17 mouse cellular contexts compared by ENCODE assay signal in genomic region chr2:169804380-169804779, GRCm38 (mm10).
A peak's percentile ranks its signal among the peaks of the same experiment; 100 is the strongest.
DNase-seq lines count a peak whose midpoint lies in the region; ATAC-seq and TF ChIP-seq lines count a peak whose summit lies in the region.
"Had no signal": no experiment of that assay in that cellular context is flagged by ENCODE, and none has a peak within 500 bp of the region (broad histone marks: within the 10 kb centered on the region; RNA-seq: fewer than 3 reads in every experiment).

No protein-coding gene starts in this region.

- H3K4me2 ChIP-seq in kidney, postnatal 0 days (ENCODE audit: low read length) = no peak overlapping the region
- no peak overlapping the region for H3K4me2 ChIP-seq in limb, embryonic 14.5 days (replicated peaks; ENCODE audit: low read depth, low read length, severe bottlenecking)
- H3K4me2 ChIP-seq: heart, embryonic 13.5 days had no signal

- no peak overlapping the region for H3K9ac ChIP-seq in kidney, postnatal 0 days (ENCODE audit: low read depth, low read length)
- no peak overlapping the region for H3K9ac ChIP-seq in limb, embryonic 14.5 days (ENCODE audit: low read depth, low read length, severe bottlenecking)
- H3K9ac ChIP-seq: heart, embryonic 13.5 days had no signal

- no peak for TF ChIP-seq POLR2A in limb, embryonic 14.5 days (IDR thresholded peaks at IDR 0.05; ENCODE audit: borderline replicate concordance, extremely low read depth, insufficient read depth, insufficient read length)

- no peaks in the 10 kb centered on the region for H3K36me3 ChIP-seq in kidney, postnatal 0 days (ENCODE audit: insufficient read depth, low read length)
- H3K36me3 ChIP-seq in limb, embryonic 14.5 days (ENCODE audit: control insufficient read depth, insufficient read depth, low read length) = no peaks in the 10 kb centered on the region
- H3K36me3 ChIP-seq: heart, embryonic 13.5 days had no signal

- H3K27me3 ChIP-seq in kidney, postnatal 0 days (ENCODE audit: insufficient read depth, low read length) = no peaks in the 10 kb centered on the region
- no peaks in the 10 kb centered on the region for H3K27me3 ChIP-seq in limb, embryonic 14.5 days (ENCODE audit: control insufficient read depth, insufficient read depth, low read length)
- H3K27me3 ChIP-seq: heart, embryonic 13.5 days had no signal

- ATAC-seq in kidney, postnatal 0 days (replicated peaks; ENCODE audit: low FRiP score, low read depth) = no peak
- peak; percentile 55; the same call in 1 of the 2 replicates for ATAC-seq in limb, embryonic 14.5 days (ENCODE audit: low FRiP score, low read depth)
- ATAC-seq in inflammation-experienced regulatory T-cells, adult 6 months = no peak
- ATAC-seq: CD4-positive, CD25-positive, alpha-beta regulatory T cell, adult 4 months; forebrain, embryonic 14.5 days; hindbrain, postnatal 0 days; midbrain, embryonic 16.5 days had no signal

- TF ChIP-seq CTCF in kidney, postnatal 0 days (IDR thresholded peaks at IDR 0.05; ENCODE audit: low read depth) = peak; percentile 28; the same call in 1 of the 2 replicates

- H3K4me3 ChIP-seq in kidney, postnatal 0 days (replicated peaks; ENCODE audit: low read depth, low read length) = no peak overlapping the region
- H3K4me3 ChIP-seq in limb, embryonic 14.5 days (replicated peaks; ENCODE audit: low read length) = no peak overlapping the region
- H3K4me3 ChIP-seq: heart, embryonic 13.5 days had no signal

- DNase-seq in kidney, postnatal 0 days (ENCODE audit: low spot score) = peak; percentile 62
- DNase-seq in kidney, postnatal 4 days = no peak
- DNase-seq in R1 (ENCODE audit: low read depth, low spot score) = peak; percentile 88
- DNase-seq in embryo, embryonic 10.5 days (ENCODE audit: low spot score) = peak; percentile 48
- DNase-seq in limb, embryonic 14.5 days (ENCODE audit: low spot score) = peak; percentile 61
- no peak for DNase-seq in left cerebral cortex, adult 8-10 months (ENCODE audit: low spot score in 2 of 2)
- DNase-seq: cerebellum, postnatal 25 days; gastrocnemius, postnatal 10 days; heart, postnatal 4 days; right cerebral cortex, postnatal 4 days; thymus, postnatal 14 days had no signal

- WGBS in kidney, postnatal 0 days = 39% methylated on average over 5 of the region's 5 CpGs
- 43% methylated on average over 5 of the region's 5 CpGs for WGBS in limb, embryonic 14.5 days

- H3K27ac ChIP-seq in kidney, postnatal 0 days = no peak overlapping the region
- H3K27ac ChIP-seq in limb, embryonic 14.5 days (replicated peaks; ENCODE audit: low read depth, low read length) = 0 out of 2 replicates have a peak overlapping the region, but pooled peaks have one; percentile 27
- H3K27ac ChIP-seq: heart, embryonic 13.5 days; hindbrain, postnatal 0 days had no signal

- no peaks in the 10 kb centered on the region for H3K4me1 ChIP-seq in kidney, postnatal 0 days (replicated peaks; ENCODE audit: insufficient read depth, low read length)
- H3K4me1 ChIP-seq in limb, embryonic 14.5 days (ENCODE audit: control insufficient read depth, insufficient read depth, low read length) = no peaks in the 10 kb centered on the region
- H3K4me1 ChIP-seq: heart, embryonic 13.5 days had no signal

- H3K9me3 ChIP-seq in kidney, postnatal 0 days (replicated peaks; ENCODE audit: low read length) = no peaks in the 10 kb centered on the region
- H3K9me3 ChIP-seq in limb, embryonic 14.5 days (ENCODE audit: control insufficient read depth, low read length) = no peaks in the 10 kb centered on the region
- H3K9me3 ChIP-seq: heart, embryonic 13.5 days had no signal

Comparison
In these comparisons a context has a peak if more than half of its experiments do, and no peak if none do; other contexts are left out.
1. DNase-seq: peak in kidney, postnatal 0 days (single experiment), R1 (single experiment), embryo, embryonic 10.5 days (single experiment) and limb, embryonic 14.5 days (single experiment); none in kidney, postnatal 4 days (0 of 2) and left cerebral cortex, adult 8-10 months (0 of 2).